Mouse (Mus musculus): ENCODE measurements around the gene Ppp3ca.

DNA sequence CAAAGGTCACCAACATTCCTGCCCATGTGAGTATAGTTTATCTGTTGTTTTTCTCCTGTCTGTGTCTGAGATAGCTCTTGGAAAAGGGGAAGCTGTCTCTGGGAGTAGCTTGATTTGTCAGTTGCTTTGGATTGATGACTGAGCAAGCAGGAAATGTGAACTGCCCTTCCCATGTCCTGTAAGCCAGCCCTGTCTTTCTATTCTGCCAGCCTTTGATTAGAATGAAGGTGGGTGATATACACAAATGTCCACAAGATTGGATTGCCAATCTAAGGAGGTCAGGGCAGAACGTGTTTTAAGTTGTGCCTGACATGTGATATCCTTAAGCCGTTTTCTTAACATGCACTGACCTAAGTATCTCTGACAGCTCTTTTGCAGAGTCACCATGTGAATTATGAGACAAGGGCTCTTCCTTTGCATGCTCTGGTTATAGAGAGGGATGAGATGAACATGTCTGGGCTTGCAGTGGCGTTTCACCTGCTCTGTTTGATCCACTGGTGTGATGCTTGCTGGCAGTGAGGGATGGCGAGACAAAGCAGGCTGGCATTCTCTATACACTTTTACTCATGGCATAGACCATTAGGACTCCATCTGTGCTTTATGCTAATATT, 120.4 kb downstream of the Ppp3ca start:
- no peak for TF ChIP-seq ZKSCAN1 (IDR thresholded peaks at IDR 0.05; ENCODE audit: low read depth, low read length)
- TF ChIP-seq HCFC1 (IDR thresholded peaks at IDR 0.05; ENCODE audit: low read depth, low read length): no peak
- TF ChIP-seq KAT2A (conservative IDR thresholded peaks at IDR 0.05; ENCODE audit: low read depth, low read length): no peak
- TF ChIP-seq TAL1 (IDR thresholded peaks at IDR 0.05; ENCODE audit: low read length): peak; percentile 65
- TF ChIP-seq POLR2A (IDR thresholded peaks at IDR 0.05; ENCODE audit: control insufficient read depth in 1 of 2, insufficient read depth in 1 of 2, low read depth in 1 of 2, low read length in 2 of 2, poor library complexity in 1 of 2): no peak
- TF ChIP-seq GABPA (IDR thresholded peaks at IDR 0.05; ENCODE audit: low read depth, low read length): no peak
- no peak for TF ChIP-seq E2F4 (IDR thresholded peaks at IDR 0.05; ENCODE audit: borderline replicate concordance, low read depth, low read length)
- TF ChIP-seq ZC3H11A (IDR thresholded peaks at IDR 0.05; ENCODE audit: low read depth, low read length): no peak
- TF ChIP-seq CTCF (IDR thresholded peaks at IDR 0.05 in 2 of 3, conservative IDR thresholded peaks at IDR 0.05 in 1 of 3; ENCODE audit: control insufficient read depth in 1 of 3, insufficient read depth in 1 of 3, low read depth in 2 of 3, low read length in 3 of 3, poor library complexity in 1 of 3, severe bottlenecking in 1 of 3): no peak
- TF ChIP-seq POLR2AphosphoS2 (IDR thresholded peaks at IDR 0.05; ENCODE audit: low read length): no peak
- TF ChIP-seq NRF1 (IDR thresholded peaks at IDR 0.05; ENCODE audit: insufficient read depth, low read depth, low read length, poor library complexity, severe bottlenecking): no peak

Measured in MEL (cell line).